Mouse (Mus musculus) gastrocnemius, adult 8-10 months (tissue): ENCODE data around the gene Szrd1. TPM values are rescaled to one million over a fixed set of nuclear protein-coding genes. Genes with fewer than 3 reads are reported as not detected.

Source experiments
- DNase-seq, 2 experiments: peaks; one replicate each; pipeline ENCODE4 v3.0.0; 2022; ENCODE audit warnings: low spot score in 2 of 2
- total RNA-seq, 4 experiments: library from RNA; stranded (reverse); gene quantifications; 2 replicates each; pipeline ENCODE4 v1.2.4; 2022

Gene Szrd1
- total RNA-seq, 4 experiments from 2014 or later, result 137 to 140 (median 139) TPM

GRCm38 (mm10) chr4:141115398-141115797 is 24.2 kb downstream of the Szrd1 start:
- DNase-seq, result no peak

- DNase-seq, result no peak
Observed at GRCm38 (mm10) chr4:141114521-141114981, 25.0 kb downstream of the Szrd1 start.

- DNase-seq, result no peak
Observed at GRCm38 (mm10) chr4:141113831-141114230, 25.7 kb downstream of the Szrd1 start.

- DNase-seq, result no peak
Observed at GRCm38 (mm10) chr4:141108196-141108732, 31.3 kb downstream of the Szrd1 start.

- DNase-seq, result no peak
Observed at GRCm38 (mm10) chr4:141106526-141107183, 32.9 kb downstream of the Szrd1 start.

GRCm38 (mm10) chr4:141101855-141102254 is 37.7 kb downstream of the Szrd1 start:
- DNase-seq, result no peak

- no peak for DNase-seq
Observed at GRCm38 (mm10) chr4:141101291-141101690, 38.3 kb downstream of the Szrd1 start.

GRCm38 (mm10) chr4:141099956-141100355 is 39.6 kb downstream of the Szrd1 start:
- no peak for DNase-seq

- no peak for DNase-seq
Observed at GRCm38 (mm10) chr4:141098935-141099334, 40.6 kb downstream of the Szrd1 start.

GRCm38 (mm10) chr4:141096710-141097109 is 42.9 kb downstream of the Szrd1 start:
- no peak for DNase-seq

- DNase-seq, result no peak
Observed at GRCm38 (mm10) chr4:141095016-141095415, 44.6 kb downstream of the Szrd1 start.

GRCm38 (mm10) chr4:141088714-141089113 is 50.9 kb downstream of the Szrd1 start:
- no peak for DNase-seq

- no peak for DNase-seq
Observed at GRCm38 (mm10) chr4:141088033-141088432, 51.5 kb downstream of the Szrd1 start, which contains the start of gene Spata21. Gene Spata21 (plus strand): TSS chr4:141088333.

GRCm38 (mm10) chr4:141086862-141087261 is 52.7 kb downstream of the Szrd1 start:
- no peak for DNase-seq

GRCm38 (mm10) chr4:141078510-141079137 is 61.0 kb downstream of the Szrd1 start:
- no peak for DNase-seq

- DNase-seq, result peak; percentile 88 to 89
Observed at GRCm38 (mm10) chr4:141077681-141078509, 61.7 kb downstream of the Szrd1 start, which contains the start of gene Necap2. Gene Necap2 (minus strand): TSS chr4:141078357.

- no peak for DNase-seq
Observed at GRCm38 (mm10) chr4:141076761-141077506, 62.6 kb downstream of the Szrd1 start.

- no peak for DNase-seq
Observed at GRCm38 (mm10) chr4:141074109-141074508, 65.5 kb downstream of the Szrd1 start.

GRCm38 (mm10) chr4:141073661-141074060 is 65.9 kb downstream of the Szrd1 start:
- peak; percentile 83 to 90 for DNase-seq

GRCm38 (mm10) chr4:141072502-141072901 is 67.1 kb downstream of the Szrd1 start:
- DNase-seq, result no peak

- DNase-seq, result peak; percentile 30 to 48
Observed at GRCm38 (mm10) chr4:141069731-141070130, 69.8 kb downstream of the Szrd1 start.
